ENCODE assay signal across 8 mouse cellular contexts in the genomic region with DNA sequence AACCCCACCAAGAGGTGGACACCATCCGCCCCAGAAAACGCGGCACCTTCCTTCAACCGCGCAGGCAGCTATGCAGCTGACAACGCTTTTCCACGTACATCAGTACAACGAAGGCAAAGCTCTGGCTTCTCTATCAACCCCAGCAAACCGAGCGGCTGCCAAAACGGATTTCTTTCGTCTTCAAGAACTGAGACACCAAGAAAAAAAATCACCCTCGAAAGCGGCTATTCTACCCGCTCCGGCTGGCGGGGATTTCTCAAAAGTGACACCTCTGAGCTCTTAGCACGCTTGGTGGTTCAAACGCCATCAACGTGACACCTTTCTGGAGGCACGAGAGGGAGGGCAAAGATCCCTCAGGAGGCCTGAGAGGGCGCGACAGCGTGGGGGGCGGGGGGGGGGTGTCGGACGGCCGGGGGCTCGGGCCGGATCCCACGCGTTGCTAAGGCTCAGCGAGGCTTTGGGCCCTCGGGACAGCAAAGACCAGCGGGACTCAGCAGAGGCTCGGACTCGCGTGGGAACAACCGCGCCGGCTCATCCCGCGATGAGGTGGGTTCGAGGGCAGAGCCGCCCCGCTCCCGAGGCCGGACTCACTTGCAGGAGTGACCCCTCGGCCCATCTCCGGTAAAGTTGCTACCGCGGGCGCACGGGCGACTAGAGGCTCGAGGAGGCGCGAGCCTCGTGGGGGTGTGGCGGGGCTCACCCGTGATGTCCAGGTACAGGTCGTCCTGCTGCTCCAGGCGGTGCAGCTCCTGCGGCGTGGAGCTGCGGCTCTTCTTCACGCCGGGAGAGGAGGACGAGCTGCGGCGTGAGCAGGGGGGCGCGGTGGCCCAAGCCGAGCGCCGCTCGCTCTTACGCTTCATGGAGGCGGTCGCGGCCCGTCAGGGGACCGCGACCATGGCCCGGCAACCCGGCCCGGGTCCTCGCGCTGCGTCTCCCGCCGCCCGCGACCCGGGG. TPM values are rescaled to one million over a fixed set of nuclear protein-coding genes. Genes with fewer than 3 reads are reported as not detected.
A peak's percentile ranks its signal among the peaks of the same experiment; 100 is the strongest.
DNase-seq lines count a peak whose midpoint lies in the region; ATAC-seq lines count a peak whose summit lies in the region.

No protein-coding gene starts in this region.

- H3K27ac ChIP-seq in embryonic facial prominence, embryonic 15.5 days (replicated peaks) = no peak overlapping the region
- H3K27ac ChIP-seq in hindbrain, embryonic 15.5 days (replicated peaks) = no peak overlapping the region
- H3K27ac ChIP-seq in liver, embryonic 12.5 days = no peak overlapping the region
- H3K27ac ChIP-seq in neural tube, embryonic 12.5 days = no peak overlapping the region

- WGBS in embryonic facial prominence, embryonic 15.5 days = 1% methylated on average over 95 of the region's 95 CpGs
- WGBS in hindbrain, embryonic 15.5 days = under 1% methylated on average over 83 of the region's 95 CpGs
- 2% methylated on average over 91 of the region's 95 CpGs for WGBS in liver, embryonic 12.5 days (ENCODE audit: insufficient replicate concordance)
- WGBS in neural tube, embryonic 12.5 days = under 1% methylated on average over 79 of the region's 95 CpGs

- DNase-seq in left cerebral cortex, adult 18-20 months (ENCODE audit: low spot score in 2 of 2) = peak; percentile 26 to 35
- no peak for DNase-seq in left cerebral cortex, adult 11 months (ENCODE audit: low spot score)
- DNase-seq in yolk sac, embryonic 10.5 days (ENCODE audit: low spot score) = peak; percentile 43

- H3K4me3 ChIP-seq in embryonic facial prominence, embryonic 15.5 days (replicated peaks) = peak overlapping the region; percentile 81
- H3K4me3 ChIP-seq in hindbrain, embryonic 15.5 days = peak overlapping the region; percentile 62
- peak overlapping the region; percentile 75 for H3K4me3 ChIP-seq in liver, embryonic 12.5 days
- H3K4me3 ChIP-seq in neural tube, embryonic 12.5 days = peak overlapping the region; percentile 78

- H3K36me3 ChIP-seq in embryonic facial prominence, embryonic 15.5 days = no peaks in the 10 kb centered on the region
- no peaks in the 10 kb centered on the region for H3K36me3 ChIP-seq in hindbrain, embryonic 15.5 days
- no peaks in the 10 kb centered on the region for H3K36me3 ChIP-seq in liver, embryonic 12.5 days
- H3K36me3 ChIP-seq in neural tube, embryonic 12.5 days = no peaks in the 10 kb centered on the region

- peaks cover 13% of the 10 kb centered on the region for H3K4me1 ChIP-seq in embryonic facial prominence, embryonic 15.5 days
- peaks cover 22% of the 10 kb centered on the region for H3K4me1 ChIP-seq in hindbrain, embryonic 15.5 days (replicated peaks)
- H3K4me1 ChIP-seq in liver, embryonic 12.5 days = peaks cover 31% of the 10 kb centered on the region
- peaks cover 6% of the 10 kb centered on the region; the same call in 1 of the 2 replicates for H3K4me1 ChIP-seq in neural tube, embryonic 12.5 days

- peak overlapping the region; percentile 65 for H3K9ac ChIP-seq in embryonic facial prominence, embryonic 15.5 days
- peak overlapping the region; percentile 58 for H3K9ac ChIP-seq in hindbrain, embryonic 15.5 days
- peak overlapping the region; percentile 69 for H3K9ac ChIP-seq in liver, embryonic 12.5 days
- peak overlapping the region; percentile 70 for H3K9ac ChIP-seq in neural tube, embryonic 12.5 days

- peak; percentile 42 for ATAC-seq in activated CD4-positive, CD25-positive, alpha-beta regulatory T cell, adult 4 months
- ATAC-seq in embryonic facial prominence, embryonic 15.5 days (ENCODE audit: insufficient number of reproducible peaks, low FRiP score, low TSS enrichment, low read depth) = peak; percentile 71
- peak; percentile 84 for ATAC-seq in hindbrain, embryonic 15.5 days (ENCODE audit: low FRiP score, low read depth)
- peak; percentile 66 for ATAC-seq in liver, embryonic 12.5 days
- peak; percentile 76 for ATAC-seq in neural tube, embryonic 12.5 days (ENCODE audit: low FRiP score, low read depth)

- H3K4me2 ChIP-seq in embryonic facial prominence, embryonic 15.5 days (replicated peaks) = peak overlapping the region; percentile 99
- H3K4me2 ChIP-seq in hindbrain, embryonic 15.5 days = peak overlapping the region; percentile 100
- peak overlapping the region; percentile 99 for H3K4me2 ChIP-seq in liver, embryonic 12.5 days
- H3K4me2 ChIP-seq in neural tube, embryonic 12.5 days (replicated peaks) = peak overlapping the region; percentile 97

- no peaks in the 10 kb centered on the region for H3K9me3 ChIP-seq in embryonic facial prominence, embryonic 15.5 days (replicated peaks)
- no peaks in the 10 kb centered on the region for H3K9me3 ChIP-seq in hindbrain, embryonic 15.5 days
- H3K9me3 ChIP-seq in liver, embryonic 12.5 days (replicated peaks) = no peaks in the 10 kb centered on the region
- H3K9me3 ChIP-seq in neural tube, embryonic 12.5 days = no peaks in the 10 kb centered on the region

- H3K27me3 ChIP-seq in embryonic facial prominence, embryonic 15.5 days = no peaks in the 10 kb centered on the region
- peaks cover 25% of the 10 kb centered on the region for H3K27me3 ChIP-seq in hindbrain, embryonic 15.5 days
- H3K27me3 ChIP-seq in liver, embryonic 12.5 days (replicated peaks) = peaks cover 44% of the 10 kb centered on the region
- H3K27me3 ChIP-seq in neural tube, embryonic 12.5 days (replicated peaks) = peaks cover 10% of the 10 kb centered on the region; the same call in 1 of the 2 replicates

RNA-seq across cellular contexts. Expression of gene Cdc14b, which starts 0.9 kb away (rescaled TPM):
- total RNA-seq in left cerebral cortex, adult 18-20 months (2021) = 10 to 100 TPM; 14.3 to 15.3 TPM
- polyA plus RNA-seq in activated CD4-positive, CD25-positive, alpha-beta regulatory T cell, adult 4 months (2017; shearing (Covaris generic)) = 10 to 100 TPM; 10.3 to 10.4 TPM
- 14.4 and 15.2 TPM in 2 replicates for polyA plus RNA-seq in embryonic facial prominence, embryonic 15.5 days (2015; fragmentation: Nextera tagmentation; extraction: Ambion mirVana)
- 2.3 and 3.3 TPM in 2 replicates for polyA plus RNA-seq in hindbrain, embryonic 15.5 days (2015; fragmentation: Nextera tagmentation; extraction: Ambion mirVana)
- 9.5 and 10.7 TPM in 2 replicates for polyA plus RNA-seq in liver, embryonic 12.5 days (2016; fragmentation: Nextera tagmentation; extraction: Ambion mirVana)
- 8.6 and 9.3 TPM in 2 replicates for polyA plus RNA-seq in neural tube, embryonic 12.5 days (2016; fragmentation: Nextera tagmentation; extraction: Ambion mirVana)

RNA-seq across cellular contexts. Expression of gene Aaed1, which starts 38.3 kb away (rescaled TPM):
- total RNA-seq in left cerebral cortex, adult 18-20 months (2021) = 10 to 100 TPM; 20.4 to 23.8 TPM
- 10 to 100 TPM in 1 of 2 experiments, 1 to 10 TPM in 1; 9.0 to 13.8 TPM for polyA plus RNA-seq in activated CD4-positive, CD25-positive, alpha-beta regulatory T cell, adult 4 months (2017; shearing (Covaris generic))
- polyA plus RNA-seq in embryonic facial prominence, embryonic 15.5 days (2015; fragmentation: Nextera tagmentation; extraction: Ambion mirVana) = 41.0 and 45.8 TPM in 2 replicates
- 13.4 and 13.7 TPM in 2 replicates for polyA plus RNA-seq in hindbrain, embryonic 15.5 days (2015; fragmentation: Nextera tagmentation; extraction: Ambion mirVana)
- polyA plus RNA-seq in liver, embryonic 12.5 days (2016; fragmentation: Nextera tagmentation; extraction: Ambion mirVana) = 28.2 and 28.6 TPM in 2 replicates
- 23.6 and 24.6 TPM in 2 replicates for polyA plus RNA-seq in neural tube, embryonic 12.5 days (2016; fragmentation: Nextera tagmentation; extraction: Ambion mirVana)
